Mouse (Mus musculus): ENCODE data around the gene Thrap3.

- TF ChIP-seq MAX (IDR thresholded peaks at IDR 0.05; ENCODE audit: low read depth) (no peak), MYOD1 (IDR thresholded peaks at IDR 0.05; ENCODE audit: control insufficient read depth in 1 of 3, insufficient read length in 2 of 3, low read depth in 2 of 3) (no peak), CEBPB (IDR thresholded peaks at IDR 0.05; ENCODE audit: insufficient read depth, poor library complexity, severe bottlenecking) (no peak), POLR2A (IDR thresholded peaks at IDR 0.05; ENCODE audit: insufficient read length, low read depth) (no peak), MYOG (IDR thresholded peaks at IDR 0.05; ENCODE audit: control insufficient read depth in 1 of 3, insufficient read depth in 1 of 3, insufficient read length in 2 of 3, low read depth in 2 of 3) (no peak), POLR2AphosphoS2 (IDR thresholded peaks at IDR 0.05; ENCODE audit: insufficient read length, low read depth) (no peak), TCF12 (IDR thresholded peaks at IDR 0.05; ENCODE audit: insufficient read depth, poor library complexity, severe bottlenecking) (no peak), USF1 (IDR thresholded peaks at IDR 0.05; ENCODE audit: low read depth) (no peak), REST (IDR thresholded peaks at IDR 0.05; ENCODE audit: insufficient read depth, insufficient read length) (no peak), SRF (IDR thresholded peaks at IDR 0.05; ENCODE audit: control insufficient read depth, insufficient read length, low read depth) (no peak), TCF3 (IDR thresholded peaks at IDR 0.05; ENCODE audit: insufficient read length, low read depth) (no peak)
These were observed 19.5 kb downstream of the Thrap3 start for GRCm38 (mm10) chr4:126183034-126183433.
